Mouse (Mus musculus) heart, embryonic 15.5 days (tissue): ENCODE measurements at regions not wholly inside any gene's neighbourhood (a gene's known extent, or its start where the extent isn't known, plus 50 kb on each side); places are given as distances from the start of the nearest gene placed in this dataset.

ENCODE experiments used
- ATAC-seq: fragments of 200-750 bp; cut with Nextera tagmentation; replicated peaks from 2 replicates; pipeline ENCODE4 v1.8.0; 2017; ENCODE audit warnings: low read depth, moderate TSS enrichment; ENCODE audit not compliant: insufficient number of reproducible peaks, insufficient read depth, low FRiP score
- H3K27ac ChIP-seq: fragments of 300-500 bp; sonication (generic); 2 replicates; pipeline ENCODE4 v1.5.1; 2015; ENCODE audit warnings: mild to moderate bottlenecking, inconsistent platforms
- H3K27me3 ChIP-seq: fragments of 300-500 bp; sonication (generic); 2 replicates; pipeline ENCODE4 v1.6.1; 2015; ENCODE audit warnings: inconsistent platforms
- H3K36me3 ChIP-seq: fragments of 300-500 bp; sonication (generic); 2 replicates; pipeline ENCODE4 v1.6.1; 2015; ENCODE audit warnings: mild to moderate bottlenecking, inconsistent platforms
- H3K4me1 ChIP-seq: fragments of 300-500 bp; sonication (generic); replicated peaks from 2 replicates; pipeline ENCODE4 v1.6.1; 2015; ENCODE audit warnings: inconsistent platforms
- H3K4me2 ChIP-seq: fragments of 300-500 bp; sonication (generic); 2 replicates; pipeline ENCODE4 v1.6.1; 2015; ENCODE audit warnings: inconsistent platforms, mild to moderate bottlenecking, moderate library complexity
- H3K4me3 ChIP-seq: fragments of 300-500 bp; sonication (generic); 2 replicates; pipeline ENCODE4 v1.5.1; 2015; ENCODE audit warnings: mild to moderate bottlenecking, inconsistent platforms
- H3K9ac ChIP-seq: fragments of 300-500 bp; sonication (generic); 2 replicates; pipeline ENCODE4 v1.6.1; 2015; ENCODE audit warnings: mild to moderate bottlenecking, inconsistent platforms
- H3K9me3 ChIP-seq: fragments of 300-500 bp; sonication (generic); replicated peaks from 2 replicates; pipeline ENCODE4 v1.6.1; 2016; ENCODE audit warnings: inconsistent platforms
- WGBS: fragments of 180-500 bp; shearing (Covaris S2); methylation state at CpG from one replicate; pipeline ENCODE4 v1.1.7; 2015; ENCODE audit warnings: mixed read lengths; 5-methylcytosine and 5-hydroxymethylcytosine counted together

DNA sequence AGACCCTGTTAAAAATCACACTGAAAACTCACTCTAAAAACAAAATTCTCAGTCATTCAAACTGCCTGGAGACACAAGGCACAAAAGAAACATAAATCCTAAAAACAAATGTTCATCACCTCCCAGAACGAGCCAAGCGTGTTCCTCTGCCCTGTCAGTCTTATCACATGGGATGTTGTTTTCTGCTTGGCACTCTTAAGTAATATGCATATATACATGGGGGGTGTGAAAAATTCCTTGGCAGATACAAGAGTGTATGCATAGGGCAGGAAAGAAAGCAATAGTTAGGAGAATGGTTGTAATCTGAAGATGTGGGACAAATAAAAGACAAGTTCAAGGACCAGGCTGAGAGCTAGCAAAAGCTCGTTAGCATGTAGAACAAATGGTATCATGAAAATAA lies 179.4 kb downstream of the Qdpr start:
- H3K9ac ChIP-seq = no peak overlapping the region
- 61% methylated on average over 3 of the region's 3 CpGs for WGBS
- H3K4me2 ChIP-seq = no peak overlapping the region
- no peak overlapping the region for H3K4me3 ChIP-seq
- no peaks in the 10 kb centered on the region for H3K36me3 ChIP-seq
- no peaks in the 10 kb centered on the region for H3K4me1 ChIP-seq
- no peak overlapping the region for H3K27ac ChIP-seq
- no peaks in the 10 kb centered on the region for H3K27me3 ChIP-seq
- ATAC-seq = no peak
- no peaks in the 10 kb centered on the region for H3K9me3 ChIP-seq

DNA sequence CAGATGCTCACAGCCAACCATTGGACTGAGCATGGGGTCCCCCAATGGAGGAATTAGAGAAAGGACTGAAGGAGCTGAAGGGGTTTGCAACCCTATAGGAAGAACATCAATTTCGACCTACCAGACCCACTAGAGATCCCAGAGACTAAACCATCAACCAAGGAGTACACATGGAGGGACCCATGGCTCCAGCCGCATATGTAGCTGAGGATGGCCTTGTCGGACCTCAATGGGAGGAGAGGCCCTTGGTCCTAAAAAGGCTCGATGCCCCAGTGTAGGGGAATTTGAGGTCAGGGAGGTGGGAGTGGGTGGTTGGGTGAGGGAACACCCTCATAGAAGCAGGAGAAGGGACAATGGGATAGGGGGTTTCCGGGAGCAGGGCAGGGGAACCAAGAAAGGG lies 180.6 kb downstream of the Qdpr start:
- Histone ChIP-seq H3K36me3 (no peaks in the 10 kb centered on the region), H3K4me3 (no peak overlapping the region), H3K4me2 (no peak overlapping the region), H3K4me1 (no peaks in the 10 kb centered on the region), H3K27ac (no peak overlapping the region), H3K9ac (no peak overlapping the region), H3K27me3 (no peaks in the 10 kb centered on the region), H3K9me3 (no peaks in the 10 kb centered on the region)
- ATAC-seq = no peak
- 81% methylated on average over 5 of the region's 5 CpGs for WGBS

DNA sequence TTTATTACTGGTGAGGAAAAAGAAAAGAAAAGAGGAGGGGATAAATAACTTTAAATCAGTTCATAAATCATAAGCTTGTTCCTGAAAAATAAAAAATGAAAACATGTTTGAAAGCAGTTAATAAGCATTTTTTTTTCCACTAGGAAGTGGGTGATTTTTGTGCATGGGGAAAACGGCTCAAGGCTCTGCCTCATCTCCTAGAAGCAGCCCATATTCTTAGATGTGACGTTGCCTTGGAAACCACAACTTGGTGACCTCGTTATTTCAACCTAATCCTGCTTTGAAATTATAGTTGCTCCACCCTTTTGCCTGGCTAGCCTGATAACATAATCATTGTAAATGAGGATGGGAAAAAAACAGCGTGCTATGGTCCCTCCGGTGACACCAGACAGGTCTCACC lies 183.1 kb downstream of the Qdpr start:
- H3K4me3 ChIP-seq = no peak overlapping the region
- H3K9ac ChIP-seq = no peak overlapping the region
- no peaks in the 10 kb centered on the region for H3K9me3 ChIP-seq
- no peaks in the 10 kb centered on the region for H3K27me3 ChIP-seq
- ATAC-seq = no peak
- no peak overlapping the region for H3K4me2 ChIP-seq
- no peak overlapping the region for H3K27ac ChIP-seq
- WGBS = 59% methylated on average over 5 of the region's 5 CpGs
- no peaks in the 10 kb centered on the region for H3K4me1 ChIP-seq
- H3K36me3 ChIP-seq = no peaks in the 10 kb centered on the region

DNA sequence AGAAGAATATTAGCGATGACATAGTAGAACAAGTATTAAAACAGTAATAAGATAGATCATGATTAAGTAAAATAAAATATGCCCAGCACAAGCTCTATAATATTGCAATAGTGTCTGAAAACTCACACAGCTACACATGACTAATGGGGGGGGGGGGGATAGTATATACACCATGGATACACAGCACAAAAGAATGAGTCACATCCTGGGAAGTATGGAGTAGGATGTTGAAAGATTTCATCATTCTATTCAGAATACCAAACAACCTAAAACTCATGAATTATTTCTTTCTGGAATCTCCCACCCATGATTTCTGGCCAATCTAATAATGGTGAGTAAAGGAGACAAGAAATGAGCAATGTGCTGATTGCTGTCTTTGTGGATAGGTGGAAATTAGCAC lies 191.6 kb downstream of the Qdpr start:
- WGBS = 90% methylated on average over 1 of the region's 1 CpGs
- Histone ChIP-seq H3K4me3 (no peak overlapping the region), H3K9me3 (no peaks in the 10 kb centered on the region), H3K4me2 (no peak overlapping the region), H3K27ac (no peak overlapping the region), H3K9ac (no peak overlapping the region), H3K36me3 (no peaks in the 10 kb centered on the region), H3K27me3 (no peaks in the 10 kb centered on the region), H3K4me1 (no peaks in the 10 kb centered on the region)
- ATAC-seq = no peak

DNA sequence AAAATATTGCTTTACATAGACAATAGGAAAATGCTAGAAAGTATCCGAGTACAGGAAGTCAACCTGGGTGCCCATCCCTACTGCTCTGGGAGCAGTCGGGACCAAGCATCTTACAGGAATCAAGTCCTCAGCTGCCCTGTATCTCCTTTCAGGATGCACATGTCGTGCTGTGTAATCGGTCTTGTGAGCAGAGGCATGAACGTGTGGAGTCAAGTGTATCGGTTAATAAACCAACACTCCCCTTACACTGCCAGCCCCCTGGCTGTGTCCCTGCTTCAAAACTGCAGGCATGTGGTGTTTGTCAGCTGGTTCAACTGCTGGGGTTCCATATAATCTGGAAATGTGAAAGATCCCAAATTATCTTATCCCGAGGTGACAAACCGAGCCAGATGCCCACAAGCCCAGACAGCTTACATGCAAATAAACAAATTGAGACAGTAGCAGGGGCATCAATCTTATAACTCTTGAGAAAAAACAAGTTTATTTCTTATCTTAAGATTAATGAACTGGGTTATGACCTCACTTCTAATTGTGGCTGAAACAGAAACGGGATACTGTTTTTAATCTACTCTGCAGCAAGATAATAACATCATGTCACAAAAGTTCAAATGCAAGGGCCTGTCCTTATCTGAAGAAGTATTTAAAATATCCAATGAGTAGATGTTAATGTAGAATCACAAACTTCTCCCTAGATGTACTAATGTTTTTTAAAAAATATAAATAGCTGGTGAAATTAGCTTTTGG lies 193.6 kb downstream of the Qdpr start:
- Histone ChIP-seq H3K9me3 (no peaks in the 10 kb centered on the region), H3K4me1 (no peaks in the 10 kb centered on the region), H3K4me2 (no peak overlapping the region), H3K36me3 (no peaks in the 10 kb centered on the region), H3K27ac (no peak overlapping the region), H3K9ac (no peak overlapping the region), H3K4me3 (no peak overlapping the region), H3K27me3 (no peaks in the 10 kb centered on the region)
- no peak for ATAC-seq
- WGBS = 40% methylated on average over 9 of the region's 9 CpGs

DNA sequence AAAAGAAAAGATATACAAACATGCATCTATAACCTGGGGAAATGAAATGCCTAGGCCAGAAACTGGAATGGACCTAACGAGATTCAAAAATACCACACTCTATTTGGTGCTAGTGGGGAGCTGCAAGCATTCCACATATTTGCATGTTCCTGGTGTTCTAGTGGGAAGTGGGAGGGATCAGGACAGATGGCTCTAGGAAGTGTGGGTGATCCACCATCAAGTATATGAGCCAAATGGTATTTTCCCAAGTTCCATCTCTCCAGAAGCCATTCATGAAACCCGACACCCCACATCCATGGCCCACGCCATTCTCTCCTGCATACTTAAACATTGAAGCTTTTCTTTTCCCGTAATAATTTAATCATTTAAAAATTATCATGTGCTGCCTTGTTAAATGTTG lies 218.2 kb downstream of the Qdpr start:
- ATAC-seq = no peak
- Histone ChIP-seq H3K4me2 (no peak overlapping the region), H3K4me1 (no peaks in the 10 kb centered on the region), H3K9ac (no peak overlapping the region), H3K36me3 (no peaks in the 10 kb centered on the region), H3K9me3 (no peaks in the 10 kb centered on the region), H3K27me3 (no peaks in the 10 kb centered on the region), H3K27ac (no peak overlapping the region), H3K4me3 (no peak overlapping the region)
- 65% methylated on average over 4 of the region's 4 CpGs for WGBS

DNA sequence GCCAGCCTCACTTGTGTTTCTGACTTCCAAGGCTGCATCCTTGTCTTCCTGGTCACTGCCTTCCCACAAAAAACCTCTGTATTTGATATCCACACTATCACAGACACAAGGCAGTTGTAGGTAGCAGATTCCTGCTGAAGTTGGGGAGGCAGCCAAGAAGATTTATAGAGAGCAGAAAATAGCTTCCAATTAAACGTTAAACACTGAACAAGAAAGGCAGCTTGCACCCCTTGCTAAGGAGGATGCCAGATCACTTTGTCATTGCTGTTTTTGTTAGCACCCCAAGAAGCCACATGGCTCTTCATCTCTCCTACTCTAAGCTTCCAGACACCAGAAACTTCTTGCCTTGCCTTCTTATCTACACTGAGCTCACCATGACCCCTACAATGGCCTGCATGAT lies 219.9 kb downstream of the Qdpr start:
- Histone ChIP-seq H3K4me2 (no peak overlapping the region), H3K36me3 (no peaks in the 10 kb centered on the region), H3K4me1 (no peaks in the 10 kb centered on the region), H3K27me3 (no peaks in the 10 kb centered on the region), H3K9ac (no peak overlapping the region), H3K27ac (no peak overlapping the region), H3K4me3 (no peak overlapping the region), H3K9me3 (no peaks in the 10 kb centered on the region)
- 50% methylated on average over 1 of the region's 1 CpGs for WGBS
- no peak for ATAC-seq

DNA sequence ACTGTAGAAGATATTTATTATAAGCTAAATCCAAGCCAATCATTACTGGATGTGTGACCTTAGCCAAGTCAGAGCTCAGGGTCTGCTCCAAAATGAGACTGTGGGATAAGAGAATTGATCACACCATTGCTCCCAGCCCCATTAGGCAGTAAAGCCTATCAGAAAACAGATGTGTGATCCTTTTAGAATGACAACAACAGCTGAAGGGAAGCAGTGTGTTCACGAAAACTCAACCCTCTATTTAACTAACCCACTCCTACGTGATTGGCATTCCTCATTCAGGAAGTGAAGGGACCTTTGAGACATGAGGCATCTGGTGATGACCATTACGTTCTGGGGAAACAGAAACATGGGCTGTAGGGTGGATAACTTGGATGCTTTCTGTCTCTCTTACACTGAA lies 220.6 kb downstream of the Qdpr start:
- Histone ChIP-seq H3K36me3 (no peaks in the 10 kb centered on the region), H3K27me3 (no peaks in the 10 kb centered on the region), H3K9me3 (no peaks in the 10 kb centered on the region), H3K4me3 (no peak overlapping the region), H3K27ac (no peak overlapping the region), H3K4me1 (no peaks in the 10 kb centered on the region), H3K4me2 (no peak overlapping the region), H3K9ac (no peak overlapping the region)
- WGBS = 55% methylated on average over 3 of the region's 3 CpGs
- no peak for ATAC-seq

DNA sequence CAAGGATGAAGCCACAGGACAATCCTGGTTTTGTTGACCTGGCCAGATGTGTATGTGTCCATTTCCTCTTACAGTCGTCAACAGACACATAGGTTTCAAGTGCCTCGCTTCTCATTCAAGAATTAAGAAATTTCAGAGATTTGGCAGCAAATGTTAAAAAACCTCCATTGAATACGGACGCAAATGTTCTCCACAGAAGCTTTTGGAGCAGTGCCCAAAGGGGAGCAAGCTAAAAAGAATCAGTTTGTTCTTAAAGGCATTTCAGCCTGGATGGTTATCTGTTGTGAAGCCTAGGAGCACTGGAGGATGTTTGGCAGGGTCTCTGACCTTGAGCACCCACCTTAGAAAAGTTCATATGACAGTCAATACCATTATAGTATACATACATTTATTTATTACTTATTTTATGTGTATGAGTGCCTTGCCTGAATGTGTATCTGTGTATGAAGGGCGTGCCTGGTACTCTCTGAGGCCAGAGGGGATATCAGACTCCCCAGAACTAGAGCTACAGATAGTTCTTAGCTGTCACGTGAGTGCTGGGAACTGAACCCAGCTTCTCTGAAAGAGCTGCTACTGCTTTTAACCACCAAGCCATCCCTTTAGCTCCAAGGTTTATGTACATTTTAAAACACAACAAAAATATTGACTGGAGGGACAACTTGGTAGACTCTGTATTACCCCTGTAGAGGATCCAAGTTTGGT lies 221.7 kb downstream of the Qdpr start:
- Histone ChIP-seq H3K4me2 (no peak overlapping the region), H3K9me3 (no peaks in the 10 kb centered on the region), H3K27me3 (no peaks in the 10 kb centered on the region), H3K36me3 (no peaks in the 10 kb centered on the region), H3K27ac (no peak overlapping the region), H3K9ac (no peak overlapping the region), H3K4me3 (no peak overlapping the region), H3K4me1 (no peaks in the 10 kb centered on the region)
- WGBS = 73% methylated on average over 6 of the region's 6 CpGs
- no peak for ATAC-seq

DNA sequence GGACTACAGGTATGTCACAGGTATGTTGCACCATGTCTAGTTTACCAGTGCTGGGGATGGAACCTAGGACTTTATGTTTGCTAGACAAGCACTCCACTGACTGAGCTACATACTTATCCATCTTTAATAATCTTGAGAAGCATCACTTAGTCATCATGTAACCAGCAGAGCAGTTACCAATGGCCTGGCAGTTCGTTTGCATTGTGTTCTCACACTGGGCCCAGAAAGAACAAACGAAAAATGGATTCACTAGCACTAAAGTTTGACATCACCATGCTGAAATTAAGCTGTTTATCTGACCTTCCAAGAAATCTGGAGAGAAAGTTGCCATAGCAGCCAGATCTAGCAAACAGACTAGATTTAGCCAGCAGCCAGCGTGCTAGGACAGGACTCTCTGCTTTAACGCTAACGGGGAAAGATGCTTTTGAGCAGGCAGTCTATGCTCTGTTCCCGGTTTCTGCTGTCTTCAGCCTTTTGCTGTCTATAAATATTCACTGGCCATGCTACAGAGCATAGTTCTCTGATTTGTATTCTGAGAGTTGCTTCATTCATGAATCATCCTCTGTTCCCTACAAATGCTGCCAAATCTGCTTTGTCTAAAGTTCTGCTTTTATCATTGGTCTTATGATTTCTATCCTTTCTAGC lies 229.6 kb downstream of the Qdpr start:
- Histone ChIP-seq H3K9me3 (no peaks in the 10 kb centered on the region), H3K27me3 (no peaks in the 10 kb centered on the region), H3K9ac (no peak overlapping the region), H3K27ac (no peak overlapping the region), H3K36me3 (no peaks in the 10 kb centered on the region), H3K4me2 (no peak overlapping the region), H3K4me1 (no peaks in the 10 kb centered on the region), H3K4me3 (no peak overlapping the region)
- ATAC-seq = no peak
- 65% methylated on average over 6 of the region's 6 CpGs for WGBS

DNA sequence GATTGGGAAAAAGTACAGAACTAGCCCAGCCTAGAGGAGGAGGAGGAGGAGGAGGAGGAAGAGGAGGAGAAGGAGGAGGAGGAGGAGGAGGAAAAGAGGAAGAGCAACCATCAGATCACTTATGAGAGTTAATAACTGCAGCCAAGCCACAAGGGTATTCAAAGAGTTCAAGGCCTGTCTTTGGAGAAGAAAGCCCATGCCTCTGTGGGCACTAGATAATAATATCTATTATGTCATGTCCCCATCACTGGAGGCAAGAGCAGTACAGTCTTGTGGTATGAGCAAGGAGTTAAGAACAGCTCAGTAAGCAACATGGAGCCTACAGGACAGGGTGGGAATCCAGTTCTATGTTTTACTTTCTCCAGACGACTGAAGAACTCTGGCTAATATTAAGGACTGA lies 230.5 kb downstream of the Qdpr start:
- Histone ChIP-seq H3K4me3 (no peak overlapping the region), H3K9ac (no peak overlapping the region), H3K4me2 (no peak overlapping the region), H3K27ac (no peak overlapping the region), H3K36me3 (no peaks in the 10 kb centered on the region), H3K9me3 (no peaks in the 10 kb centered on the region), H3K27me3 (no peaks in the 10 kb centered on the region), H3K4me1 (no peaks in the 10 kb centered on the region)
- ATAC-seq = no peak
- WGBS = 65% methylated on average over 1 of the region's 1 CpGs

DNA sequence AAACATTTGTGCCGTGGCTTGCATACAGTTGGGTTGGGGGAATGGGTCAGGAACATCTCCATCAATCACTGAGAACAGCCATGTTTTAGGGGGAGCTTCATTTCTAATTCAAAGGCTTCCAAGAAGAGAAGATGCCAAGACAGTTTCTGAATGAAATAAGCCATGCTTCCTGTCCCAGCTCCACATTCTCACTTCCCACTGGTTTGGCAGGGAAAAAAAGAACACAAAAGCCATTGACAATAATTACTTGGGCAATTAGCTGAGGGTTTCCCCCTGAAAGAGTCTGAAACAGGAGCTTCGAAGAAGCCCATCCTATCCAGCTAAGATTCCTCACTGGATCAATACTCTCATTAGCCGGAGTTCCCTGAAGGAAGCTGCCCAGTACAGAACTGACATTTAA lies 230.9 kb downstream of the Qdpr start:
- no peaks in the 10 kb centered on the region for H3K27me3 ChIP-seq

More for the DNA sequence above, 230.9 kb downstream of the Qdpr start:
- Histone ChIP-seq H3K27ac (no peak overlapping the region), H3K36me3 (no peaks in the 10 kb centered on the region), H3K9ac (no peak overlapping the region), H3K4me2 (no peak overlapping the region), H3K4me3 (no peak overlapping the region), H3K9me3 (no peaks in the 10 kb centered on the region), H3K4me1 (no peaks in the 10 kb centered on the region)
- 74% methylated on average over 3 of the region's 3 CpGs for WGBS
- ATAC-seq = no peak
